Mouse (Mus musculus) CD4-positive, CD25-positive, alpha-beta regulatory T cell, adult 9 weeks (primary cell): ENCODE measurements around the gene Ddrgk1. TPM values are rescaled to one million over a fixed set of nuclear protein-coding genes. Genes with fewer than 3 reads are reported as not detected.

Experiments
- polyA plus RNA-seq: library from polyadenylated mRNA; unstranded; fragments of 100-300 nt; shearing (Covaris generic); gene quantifications from one replicate; pipeline ENCODE4 v1.2.1, GENCODE M21; 2017

Gene Ddrgk1
- polyA plus RNA-seq = 185 TPM

DNA sequence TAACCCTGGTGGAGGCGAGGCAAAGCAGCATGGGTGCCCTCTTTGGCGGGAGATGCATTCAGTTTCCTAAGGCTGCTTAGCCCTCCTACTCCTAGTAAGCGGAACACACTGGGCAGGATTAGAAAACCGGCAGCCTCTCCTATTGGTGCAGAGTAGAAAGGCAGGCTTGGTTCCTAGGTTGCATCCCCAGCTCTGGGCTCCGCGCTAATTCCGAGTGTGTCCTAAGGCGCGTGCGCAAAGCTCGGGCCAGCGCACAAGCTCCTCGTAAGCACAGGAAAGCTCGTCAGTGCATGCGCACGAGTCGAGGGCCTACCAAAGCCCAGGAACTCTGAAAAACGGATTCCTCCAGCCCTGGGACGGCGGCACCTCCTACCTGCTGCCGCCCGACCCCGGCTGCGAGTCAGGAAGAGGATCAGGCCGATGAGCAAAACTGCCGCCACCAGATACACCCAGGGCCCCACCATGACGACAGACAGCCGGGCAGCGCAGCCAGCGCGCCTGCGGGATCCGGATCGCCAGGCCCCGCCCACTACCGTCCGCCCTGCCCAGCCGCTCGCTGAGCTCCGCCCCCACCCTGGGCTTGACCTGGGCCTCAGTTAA is at the start of gene Ddrgk1:
Ddrgk1 (minus strand) TSS at position 558 of the 600 bp plus-strand sequence.

DNA sequence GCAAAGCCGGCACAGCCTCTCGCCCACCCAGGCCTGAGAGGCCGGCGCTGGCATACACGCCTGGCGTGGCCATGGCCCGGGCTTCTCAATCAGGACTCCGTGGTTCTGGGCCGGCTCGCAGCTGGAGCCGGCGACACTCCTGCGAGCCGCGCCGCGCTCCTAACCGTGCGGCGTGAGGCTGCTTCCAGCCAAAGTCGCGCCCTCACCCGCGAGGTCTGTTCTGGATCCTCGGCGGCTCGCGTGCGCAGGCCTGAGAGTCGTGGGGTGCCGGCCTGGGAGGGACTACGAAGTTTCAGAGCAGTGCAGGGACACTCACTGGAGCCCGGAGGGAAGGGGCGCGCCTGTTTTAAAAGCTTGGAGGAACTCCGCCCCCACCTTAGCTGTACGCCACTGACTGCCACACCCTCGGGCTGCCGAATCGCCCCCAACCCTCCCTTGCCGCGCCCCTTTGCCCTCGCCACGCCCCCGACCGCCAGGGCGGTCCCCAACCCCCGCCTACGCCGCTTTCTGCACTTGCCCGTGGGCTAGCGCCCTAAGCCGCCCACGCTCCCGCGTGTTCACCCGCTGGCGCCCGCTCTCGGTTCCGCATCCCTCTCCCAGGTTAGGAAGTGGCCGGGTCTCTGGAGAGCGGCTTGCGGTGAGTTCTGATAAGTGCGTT is 32.8 kb upstream of the Ddrgk1 start, which contains the start of gene Slc4a11:
Slc4a11 (minus strand) TSS at position 367 of the 658 bp plus-strand sequence.

DNA sequence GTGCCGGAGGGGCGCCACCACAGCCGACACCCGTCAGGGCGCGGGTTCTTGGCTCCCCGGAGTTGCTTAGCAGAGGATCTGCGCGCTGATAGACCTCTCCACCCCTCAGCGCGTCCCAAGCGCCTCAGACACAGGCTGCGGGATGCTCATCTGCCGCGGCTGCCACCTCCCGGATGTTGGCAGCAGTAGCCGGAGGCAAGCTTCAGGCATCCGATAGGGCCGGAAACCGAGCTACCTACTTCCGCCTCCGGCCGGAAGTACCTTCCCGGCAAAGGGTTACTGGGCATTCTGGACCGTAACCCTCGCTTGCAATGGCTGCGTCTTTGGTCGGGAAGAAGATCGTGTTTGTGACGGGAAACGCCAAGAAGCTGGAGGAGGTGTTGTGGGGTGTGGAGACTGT is 3.1 kb upstream of the Ddrgk1 start, which contains the start of gene Itpa:
Itpa (plus strand) TSS at position 52 of the 400 bp plus-strand sequence.

DNA sequence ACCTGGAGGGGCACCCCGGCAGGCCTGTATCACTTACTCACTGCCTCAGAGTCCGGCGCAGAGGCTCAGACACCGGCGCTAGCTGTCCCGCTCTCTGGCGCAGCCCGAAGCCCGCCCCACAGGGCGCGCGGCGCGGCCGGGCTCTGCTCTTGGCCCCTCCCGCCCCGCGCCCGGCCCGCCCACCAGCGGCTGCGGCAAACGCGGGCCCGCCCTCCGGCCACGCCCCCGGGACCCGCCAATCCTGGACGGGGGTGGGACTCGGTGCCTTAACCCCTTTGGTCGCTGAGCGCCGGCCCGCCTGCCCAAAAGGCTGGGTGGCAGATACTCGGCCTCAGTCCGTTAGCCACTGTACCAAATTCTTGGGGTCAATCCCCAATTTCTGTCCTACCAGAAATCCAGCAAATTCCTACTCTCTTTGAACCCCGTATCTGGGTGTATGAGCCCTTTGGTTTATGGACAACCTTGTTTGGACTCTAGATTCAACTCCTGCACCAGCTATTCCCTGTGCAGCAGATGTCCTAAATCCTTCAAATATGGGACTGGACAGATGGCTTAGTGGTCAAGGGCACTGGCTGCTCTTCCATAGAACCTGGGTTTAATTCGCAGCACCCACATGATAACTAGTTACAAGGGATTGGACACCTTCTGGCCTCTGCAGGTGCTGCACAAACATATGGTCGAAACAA is 21.6 kb downstream of the Ddrgk1 start, which contains the start of gene Lzts3:
Lzts3 (minus strand) TSS at position 120 of the 686 bp plus-strand sequence.

DNA sequence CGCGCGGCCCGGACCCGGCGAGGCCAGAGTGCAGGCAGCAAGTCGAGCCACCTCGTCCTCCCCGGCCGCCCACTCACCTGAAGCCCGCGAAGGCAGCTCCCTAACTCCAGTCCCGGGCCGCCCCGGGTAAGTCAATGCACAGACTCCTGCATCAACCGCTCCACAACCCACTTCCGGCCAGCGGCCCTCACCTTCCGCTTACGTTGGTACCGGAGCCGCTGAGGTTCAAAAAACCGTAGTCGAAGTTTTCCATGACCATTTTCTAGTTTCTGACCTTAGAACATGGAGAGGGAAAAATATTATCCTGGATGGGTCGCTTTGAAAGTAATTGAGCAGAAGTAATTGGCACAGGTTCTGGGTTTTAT is 34.6 kb downstream of the Ddrgk1 start, which contains the start of the genes Fastkd5 and Ubox5:
Fastkd5 (minus strand) TSS at position 189 of the 365 bp plus-strand sequence.
Ubox5 (minus strand) TSS at position 200 of the 365 bp plus-strand sequence.

Other genes with a start within 250 kb of the Ddrgk1 start
- gene Vps16, start 240.3 kb downstream of the Ddrgk1 start, polyA plus RNA-seq = 314 TPM
- 20.1 TPM for gene Pced1a, start 240.0 kb downstream of the Ddrgk1 start, polyA plus RNA-seq
- 42.0 TPM for gene Ptpra, start 214.4 kb downstream of the Ddrgk1 start, polyA plus RNA-seq
- gene Mrps26, start 100.9 kb downstream of the Ddrgk1 start, polyA plus RNA-seq = 39.1 TPM
- gene Oxt, start 88.5 kb downstream of the Ddrgk1 start, polyA plus RNA-seq = not detected
- not detected for gene Avp, start 82.1 kb downstream of the Ddrgk1 start, polyA plus RNA-seq
- gene Fastkd5, start 34.6 kb downstream of the Ddrgk1 start, polyA plus RNA-seq = 19.9 TPM
- gene Ubox5, start 34.6 kb downstream of the Ddrgk1 start, polyA plus RNA-seq = 16.3 TPM
- gene Lzts3, start 21.9 kb downstream of the Ddrgk1 start, polyA plus RNA-seq = 0.38 TPM
- gene Itpa, start 3.0 kb upstream of the Ddrgk1 start, polyA plus RNA-seq = 56.4 TPM
- 0.35 TPM for gene Slc4a11, start 32.9 kb upstream of the Ddrgk1 start, polyA plus RNA-seq
- 8.1 TPM for gene 4930402H24Rik, start 241.7 kb upstream of the Ddrgk1 start, polyA plus RNA-seq
- 2.9 TPM for gene Atrn, start 241.8 kb upstream of the Ddrgk1 start, polyA plus RNA-seq